Mouse (Mus musculus) MEL (cell line): ENCODE measurements around the gene Zdhhc9. TPM values are rescaled to one million over a fixed set of nuclear protein-coding genes. Genes with fewer than 3 reads are reported as not detected.

Experiments
- DNase-seq: peaks from one replicate; pipeline ENCODE4 v3.0.0; 2011; ENCODE audit warnings: low read depth, low spot score
- H3K27ac ChIP-seq: 2 replicates; pipeline ENCODE4 v1.5.1; 2012; ENCODE audit warnings: low read depth, mild to moderate bottlenecking, control low read depth, low read length, moderate library complexity; ENCODE audit not compliant: control insufficient read depth
- H3K27me3 ChIP-seq, 2 experiments: fragments of 150-350 bp in 1 of 2; sonication (generic) in 1 of 2; 2 replicates each; pipeline ENCODE4 v1.6.1; 2012; ENCODE audit warnings: low read length in 2 of 2, mild to moderate bottlenecking in 2 of 2, improper control_type of control experiment in 1 of 2, moderate library complexity in 1 of 2; ENCODE audit not compliant: insufficient read depth in 2 of 2, control insufficient read depth in 1 of 2
- H3K36me3 ChIP-seq, 2 experiments: 2 replicates each; pipeline ENCODE4 v1.6.1; 2012 to 2014; ENCODE audit warnings: low read length in 2 of 2, improper control_type of control experiment in 1 of 2, inconsistent platforms in 1 of 2, mild to moderate bottlenecking in 1 of 2; ENCODE audit not compliant: insufficient read depth in 2 of 2, control insufficient read depth in 1 of 2
- H3K4me1 ChIP-seq, 2 experiments: fragments of 150-350 bp in 1 of 2; sonication (generic) in 1 of 2; 2 replicates each; pipeline ENCODE4 v1.6.1; 2012; ENCODE audit warnings: low read length in 2 of 2, improper control_type of control experiment in 1 of 2, mild to moderate bottlenecking in 1 of 2; ENCODE audit not compliant: insufficient read depth in 2 of 2, control insufficient read depth in 1 of 2
- H3K4me3 ChIP-seq, 2 experiments: fragments of 150-350 bp in 1 of 2; sonication (generic) in 1 of 2; 2 replicates each; pipeline ENCODE4 v1.5.1; 2012; ENCODE audit warnings: low read depth in 2 of 2, low read length in 2 of 2, mild to moderate bottlenecking in 2 of 2, moderate library complexity in 2 of 2, control low read depth in 1 of 2, improper control_type of control experiment in 1 of 2; ENCODE audit not compliant: control insufficient read depth in 1 of 2, insufficient read depth in 1 of 2
- H3K79me2 ChIP-seq: 2 replicates; pipeline ENCODE4 v1.6.1; 2012; ENCODE audit warnings: mild to moderate bottlenecking, low read length, moderate library complexity; ENCODE audit not compliant: control insufficient read depth, poor library complexity, insufficient read depth
- H3K9ac ChIP-seq: 2 replicates; pipeline ENCODE4 v1.6.1; 2012; ENCODE audit warnings: low read depth, mild to moderate bottlenecking, control low read depth, low read length, moderate library complexity; ENCODE audit not compliant: control insufficient read depth, poor library complexity, severe bottlenecking
- H3K9me3 ChIP-seq: fragments of 150-350 bp; sonication (generic); replicated peaks from 2 replicates; pipeline ENCODE4 v1.6.1; 2012; ENCODE audit warnings: mild to moderate bottlenecking, low read length, improper control_type of control experiment, moderate library complexity; ENCODE audit not compliant: insufficient read depth
- BHLHE40 ChIP-seq: IDR thresholded peaks from 2 replicates; pipeline ENCODE4 v1.6.1; 2012; ENCODE audit warnings: low read depth, mild to moderate bottlenecking, inconsistent platforms, low read length, improper control_type of control experiment, borderline replicate concordance
- CHD2 ChIP-seq: IDR thresholded peaks from 2 replicates; pipeline ENCODE4 v1.6.1; 2011; ENCODE audit warnings: low read length, improper control_type of control experiment
- CTCF ChIP-seq, 3 experiments: IDR thresholded peaks in 2 of 3; conservative IDR thresholded peaks in 1 of 3; 2 replicates each; pipeline ENCODE4 v1.5.1; 2011 to 2012; ENCODE audit warnings: low read length in 3 of 3, low read depth in 2 of 3, mild to moderate bottlenecking in 2 of 3, improper control_type of control experiment in 1 of 3, inconsistent platforms in 1 of 3, mixed read lengths in 1 of 3, moderate library complexity in 1 of 3; ENCODE audit not compliant: control insufficient read depth in 1 of 3, insufficient read depth in 1 of 3, poor library complexity in 1 of 3, severe bottlenecking in 1 of 3
- E2F4 ChIP-seq: IDR thresholded peaks from 2 replicates; pipeline ENCODE4 v1.6.1; 2011; ENCODE audit warnings: low read depth, low read length, improper control_type of control experiment, borderline replicate concordance
- ELF1 ChIP-seq: IDR thresholded peaks from 2 replicates; pipeline ENCODE4 v1.6.1; 2014; ENCODE audit warnings: low read depth, mild to moderate bottlenecking, inconsistent platforms, low read length, improper control_type of control experiment, moderate library complexity
- EP300 ChIP-seq, 2 experiments: IDR thresholded peaks; 2 replicates each; pipeline ENCODE4 v1.6.1; 2011; ENCODE audit warnings: improper control_type of control experiment in 2 of 2, low read length in 2 of 2, low read depth in 1 of 2, mild to moderate bottlenecking in 1 of 2
- GABPA ChIP-seq: IDR thresholded peaks from 2 replicates; pipeline ENCODE4 v1.6.1; 2012; ENCODE audit warnings: low read depth, mild to moderate bottlenecking, inconsistent platforms, low read length, improper control_type of control experiment, moderate library complexity
- GATA1 ChIP-seq: IDR thresholded peaks from 2 replicates; pipeline ENCODE4 v1.6.1; 2011; ENCODE audit warnings: low read depth, low read length, improper control_type of control experiment
- HCFC1 ChIP-seq: IDR thresholded peaks from 2 replicates; pipeline ENCODE4 v1.6.1; 2012; ENCODE audit warnings: low read depth, mild to moderate bottlenecking, inconsistent platforms, low read length, improper control_type of control experiment, moderate library complexity
- JUND ChIP-seq: IDR thresholded peaks from 2 replicates; pipeline ENCODE4 v1.6.1; 2011; ENCODE audit warnings: low read depth, mild to moderate bottlenecking, improper control_type of control experiment, low read length
- KAT2A ChIP-seq: conservative IDR thresholded peaks from 2 replicates; pipeline ENCODE4 v1.6.1; 2012; ENCODE audit warnings: low read depth, low read length, improper control_type of control experiment, inconsistent platforms
- MAFK ChIP-seq: IDR thresholded peaks from 2 replicates; pipeline ENCODE4 v1.6.1; 2011; ENCODE audit warnings: low read depth, mild to moderate bottlenecking, low read length, improper control_type of control experiment, borderline replicate concordance
- MAX ChIP-seq: IDR thresholded peaks from 2 replicates; pipeline ENCODE4 v1.6.1; 2011; ENCODE audit warnings: low read length, improper control_type of control experiment
- MAZ ChIP-seq: IDR thresholded peaks from 2 replicates; pipeline ENCODE4 v1.6.1; 2012; ENCODE audit warnings: low read depth, mild to moderate bottlenecking, inconsistent platforms, low read length, improper control_type of control experiment
- MXI1 ChIP-seq: IDR thresholded peaks from 2 replicates; pipeline ENCODE4 v1.6.1; 2011; ENCODE audit warnings: mild to moderate bottlenecking, low read depth, low read length, improper control_type of control experiment
- MYB ChIP-seq: IDR thresholded peaks from 2 replicates; pipeline ENCODE4 v1.6.1; 2011; ENCODE audit warnings: mild to moderate bottlenecking, low read depth, low read length, improper control_type of control experiment
- MYC ChIP-seq: IDR thresholded peaks from 2 replicates; pipeline ENCODE4 v1.6.1; 2011; ENCODE audit warnings: low read depth, mild to moderate bottlenecking, low read length, improper control_type of control experiment, moderate library complexity
- NELFE ChIP-seq: IDR thresholded peaks from 2 replicates; pipeline ENCODE4 v1.6.1; 2011; ENCODE audit warnings: low read depth, low read length, improper control_type of control experiment
- NRF1 ChIP-seq: IDR thresholded peaks from 2 replicates; pipeline ENCODE4 v1.6.1; 2014; ENCODE audit warnings: low read depth, mild to moderate bottlenecking, inconsistent platforms, low read length, improper control_type of control experiment, moderate library complexity; ENCODE audit not compliant: poor library complexity, insufficient read depth, severe bottlenecking
- POLR2A ChIP-seq, 2 experiments: IDR thresholded peaks; 2 replicates each; pipeline ENCODE4 v1.6.1; 2011 to 2012; ENCODE audit warnings: low read length in 2 of 2, mild to moderate bottlenecking in 2 of 2, control low read depth in 1 of 2, improper control_type of control experiment in 1 of 2, low read depth in 1 of 2, moderate library complexity in 1 of 2; ENCODE audit not compliant: control insufficient read depth in 1 of 2, insufficient read depth in 1 of 2, poor library complexity in 1 of 2
- POLR2AphosphoS2 ChIP-seq: IDR thresholded peaks from 2 replicates; pipeline ENCODE4 v1.6.1; 2011; ENCODE audit warnings: low read length, improper control_type of control experiment
- RAD21 ChIP-seq: IDR thresholded peaks from 2 replicates; pipeline ENCODE4 v1.6.1; 2011; ENCODE audit warnings: mild to moderate bottlenecking, low read depth, low read length, improper control_type of control experiment
- RCOR1 ChIP-seq: IDR thresholded peaks from 2 replicates; pipeline ENCODE4 v1.6.1; 2012; ENCODE audit warnings: low read depth, mild to moderate bottlenecking, inconsistent platforms, low read length, improper control_type of control experiment
- SIN3A ChIP-seq: IDR thresholded peaks from 2 replicates; pipeline ENCODE4 v1.6.1; 2012; ENCODE audit warnings: low read length, improper control_type of control experiment, inconsistent platforms
- SMC3 ChIP-seq: IDR thresholded peaks from 2 replicates; pipeline ENCODE4 v1.6.1; 2011; ENCODE audit warnings: low read depth, low read length, improper control_type of control experiment
- TAL1 ChIP-seq: IDR thresholded peaks from 2 replicates; pipeline ENCODE4 v1.6.1; 2012; ENCODE audit warnings: mild to moderate bottlenecking, inconsistent platforms, low read length, moderate library complexity, mixed read lengths
- TBP ChIP-seq: IDR thresholded peaks from 2 replicates; pipeline ENCODE4 v1.8.0; 2011; ENCODE audit warnings: low read depth, low read length, improper control_type of control experiment
- TCF12 ChIP-seq: IDR thresholded peaks from 2 replicates; pipeline ENCODE4 v1.6.1; 2014; ENCODE audit warnings: low read depth, mild to moderate bottlenecking, inconsistent platforms, low read length, improper control_type of control experiment, moderate library complexity
- UBTF ChIP-seq: IDR thresholded peaks from 2 replicates; pipeline ENCODE4 v1.6.1; 2012; ENCODE audit warnings: low read depth, mild to moderate bottlenecking, inconsistent platforms, low read length, improper control_type of control experiment, moderate library complexity, borderline replicate concordance; ENCODE audit not compliant: insufficient read depth
- USF1 ChIP-seq: IDR thresholded peaks from 2 replicates; pipeline ENCODE4 v1.6.1; 2014; ENCODE audit warnings: low read depth, mild to moderate bottlenecking, inconsistent platforms, low read length, improper control_type of control experiment, moderate library complexity
- USF2 ChIP-seq, 2 experiments: IDR thresholded peaks; 2 replicates each; pipeline ENCODE4 v1.6.1; 2011 to 2012; ENCODE audit warnings: improper control_type of control experiment in 2 of 2, low read length in 2 of 2, borderline replicate concordance in 1 of 2, inconsistent platforms in 1 of 2, low read depth in 1 of 2, mild to moderate bottlenecking in 1 of 2; ENCODE audit not compliant: insufficient read depth in 1 of 2
- ZC3H11A ChIP-seq: IDR thresholded peaks from 2 replicates; pipeline ENCODE4 v1.6.1; 2012; ENCODE audit warnings: low read depth, mild to moderate bottlenecking, inconsistent platforms, low read length, improper control_type of control experiment
- ZKSCAN1 ChIP-seq: IDR thresholded peaks from 2 replicates; pipeline ENCODE4 v1.6.1; 2012; ENCODE audit warnings: low read depth, mild to moderate bottlenecking, inconsistent platforms, low read length, improper control_type of control experiment, moderate library complexity
- ZMIZ1 ChIP-seq: IDR thresholded peaks from 2 replicates; pipeline ENCODE4 v1.6.1; 2012; ENCODE audit warnings: low read depth, mild to moderate bottlenecking, inconsistent platforms, low read length, improper control_type of control experiment, moderate library complexity
- ZNF384 ChIP-seq: IDR thresholded peaks from 2 replicates; pipeline ENCODE4 v1.6.1; 2012; ENCODE audit warnings: low read depth, mild to moderate bottlenecking, inconsistent platforms, low read length, improper control_type of control experiment
- polyA plus RNA-seq, 2 experiments: library from polyadenylated mRNA; stranded (reverse) in 1 of 2; unstranded in 1 of 2; fragments of >175 nt in 1 of 2; fragments of >200 nt in 1 of 2; gene quantifications; 2 replicates each; pipeline versions ENCODE4 v1.2.1 to v1.2.4; 2012; ENCODE audit warnings: low replicate concordance in 2 of 2, low read depth in 1 of 2; ENCODE audit not compliant: insufficient read length in 2 of 2, insufficient read depth in 1 of 2, missing spikeins in 1 of 2
- total RNA-seq: library from RNA; depleted of rRNA; stranded (reverse); fragments of 300-350 nt; gene quantifications from 2 replicates; pipeline ENCODE4 v1.2.3, GENCODE M21; 2012; rRNA removed

Zdhhc9 gene
- total RNA-seq = 2.0 and 2.3 TPM in 2 replicates
- 10 to 100 TPM in 1 of 2 experiments, 1 to 10 TPM in 1; 8.3 to 51.7 TPM for polyA plus RNA-seq

GRCm38 (mm10) chrX:48208519-48209185, at the start of gene Zdhhc9:
Zdhhc9 (minus strand) TSS chrX:48208878.
- DNase-seq = peak; percentile 92
- Histone ChIP-seq H3K4me1 (peaks cover 5 to 7% of the 10 kb centered on the region in 2 experiments; a peak in 3 of 4 replicates), H3K27ac (peak within 1 kb of the TSS; percentile 56), H3K4me3 (peak within 1 kb of the TSS; percentile 91 to 98), H3K27me3 (no peaks in the 10 kb centered on the region), H3K9me3 (no peaks in the 10 kb centered on the region), H3K36me3 (peaks cover 0 to 6% of the 10 kb centered on the region in 2 experiments; a peak in 2 of 4 replicates), H3K9ac (peak within 1 kb of the TSS; percentile 75), H3K79me2 (peaks cover 6% of the 10 kb centered on the region)
- peak; percentile 40; the same call in 1 of the 2 replicates for TF ChIP-seq NELFE
- no peak for TF ChIP-seq USF2 (IDR thresholded peaks at IDR 0.05; ENCODE audit: borderline replicate concordance in 1 of 2, insufficient read depth in 1 of 2, low read depth in 1 of 2, low read length in 2 of 2)
- TF ChIP-seq UBTF = no peak
- TF ChIP-seq MYC = no peak
- no peak for TF ChIP-seq POLR2AphosphoS2
- TF ChIP-seq E2F4 = no peak
- peak; percentile 45; the same call in 1 of the 2 replicates for TF ChIP-seq TBP
- no peak for TF ChIP-seq SMC3
- peak; percentile 27 to 60; a peak in 1 of 4 replicates for TF ChIP-seq POLR2A (IDR thresholded peaks at IDR 0.05; ENCODE audit: control insufficient read depth in 1 of 2, insufficient read depth in 1 of 2, low read depth in 1 of 2, low read length in 2 of 2, poor library complexity in 1 of 2)
- no peak for TF ChIP-seq MAX
- TF ChIP-seq EP300 (IDR thresholded peaks at IDR 0.05; ENCODE audit: low read depth in 1 of 2, low read length in 2 of 2) = 0 out of 4 replicates have a peak, but pooled peaks of 1 of the 2 experiments have one; percentile 9
- no peak for TF ChIP-seq TCF12
- TF ChIP-seq SIN3A = peak; percentile 68
- peak; percentile 60; the same call in 1 of the 2 replicates for TF ChIP-seq HCFC1
- TF ChIP-seq RCOR1 = no peak
- TF ChIP-seq GATA1 = no peak
- no peak for TF ChIP-seq JUND
- peak; percentile 40; the same call in 1 of the 2 replicates for TF ChIP-seq CHD2
- no peak for TF ChIP-seq KAT2A
- peak; percentile 4; the same call in 1 of the 2 replicates for TF ChIP-seq MXI1
- no peak for TF ChIP-seq CTCF (IDR thresholded peaks at IDR 0.05 in 2 of 3, conservative IDR thresholded peaks at IDR 0.05 in 1 of 3; ENCODE audit: control insufficient read depth in 1 of 3, insufficient read depth in 1 of 3, low read depth in 2 of 3, low read length in 3 of 3, poor library complexity in 1 of 3, severe bottlenecking in 1 of 3)
- no peak for TF ChIP-seq BHLHE40
- TF ChIP-seq ZKSCAN1 = no peak
- TF ChIP-seq ZMIZ1 = 0 out of 2 replicates have a peak, but pooled peaks have one; percentile 37
- TF ChIP-seq RAD21 = no peak
- TF ChIP-seq USF1 = no peak
- TF ChIP-seq TAL1 = no peak
- TF ChIP-seq MAFK = no peak
- no peak for TF ChIP-seq ZNF384
- no peak for TF ChIP-seq MYB
- no peak for TF ChIP-seq GABPA
- peak; percentile 39; the same call in 1 of the 2 replicates for TF ChIP-seq MAZ
- no peak for TF ChIP-seq ELF1
- TF ChIP-seq ZC3H11A = no peak
- no peak for TF ChIP-seq NRF1
